Mouse (Mus musculus) olfactory bulb, adult 2 months (tissue): Measurements from ENCODE around the gene Cnpy4. TPM values are rescaled to one million over a fixed set of nuclear protein-coding genes. Genes with fewer than 3 reads are reported as not detected.

Experiments used
- H3K27ac ChIP-seq: fragments of 200-500 bp; 2 replicates; pipeline ENCODE4 v1.5.1; 2012; ENCODE audit warnings: low read depth, low read length; ENCODE audit not compliant: insufficient read depth
- H3K4me1 ChIP-seq: fragments of 200-500 bp; 2 replicates; pipeline ENCODE4 v1.6.1; 2012; ENCODE audit warnings: low read length; ENCODE audit not compliant: control insufficient read depth, insufficient read depth
- H3K4me3 ChIP-seq: fragments of 200-500 bp; 2 replicates; pipeline ENCODE4 v1.5.1; 2012; ENCODE audit warnings: mild to moderate bottlenecking, low read depth, low read length, moderate library complexity; ENCODE audit not compliant: insufficient read depth
- CTCF ChIP-seq: fragments of 200-500 bp; IDR thresholded peaks from 2 replicates; pipeline ENCODE4 v1.5.1; 2012; ENCODE audit warnings: low read depth, mild to moderate bottlenecking, low read length, moderate library complexity; ENCODE audit not compliant: insufficient read depth
- POLR2A ChIP-seq: fragments of 200-500 bp; IDR thresholded peaks from 2 replicates; pipeline ENCODE4 v1.6.1; 2012; ENCODE audit warnings: mild to moderate bottlenecking, low read depth, low read length, moderate library complexity; ENCODE audit not compliant: insufficient read depth
- WGBS: fragments of 180-500 bp; shearing (Covaris S2); methylation state at CpG from one replicate; pipeline ENCODE4 v1.1.7; 2018; 5-methylcytosine and 5-hydroxymethylcytosine counted together
- polyA plus RNA-seq: library from polyadenylated mRNA; stranded (reverse); fragments of >200 nt; gene quantifications from 2 replicates; pipeline ENCODE4 v1.2.4, GENCODE M21; 2012; ENCODE audit warnings: low replicate concordance; ENCODE audit not compliant: missing spikeins, insufficient read depth, insufficient read length

Cnpy4 gene
- polyA plus RNA-seq, 1 experiment: 309 TPM

GRCm38 (mm10) chr5:138225700-138226099, 38.4 kb downstream of the Cnpy4 start, which contains the start of gene Nxpe5:
Gene Nxpe5 (plus strand): TSS chr5:138225898.
- Histone ChIP-seq H3K27ac (no peak within 1 kb of the TSS), H3K4me3 (no peak within 1 kb of the TSS), H3K4me1 (no peaks in the 10 kb centered on the region)
- 61% methylated on average over 2 of the region's 2 CpGs for whole genome bisulfite sequencing
- TF ChIP-seq POLR2A (no peak), CTCF (no peak)

- TF ChIP-seq CTCF: no peak
- no peak for TF ChIP-seq POLR2A
- Histone ChIP-seq H3K4me1 (no peaks in the 10 kb centered on the region), H3K4me3 (no peak overlapping the region), H3K27ac (no peak overlapping the region)
- 76% methylated on average over 4 of the region's 4 CpGs for WGBS
These were observed 39.2 kb downstream of the Cnpy4 start for GRCm38 (mm10) chr5:138226491-138226890.

GRCm38 (mm10) chr5:138227367-138227766, 40.1 kb downstream of the Cnpy4 start:
- H3K27ac ChIP-seq: no peak overlapping the region
- H3K4me1 ChIP-seq: no peaks in the 10 kb centered on the region
- WGBS: 73% methylated on average over 2 of the region's 2 CpGs
- TF ChIP-seq CTCF (no peak), POLR2A (no peak)
- H3K4me3 ChIP-seq: no peak overlapping the region

- TF ChIP-seq POLR2A (no peak), CTCF (no peak)
- WGBS: 54% methylated on average over 3 of the region's 3 CpGs
- no peaks in the 10 kb centered on the region for H3K4me1 ChIP-seq
- H3K4me3 ChIP-seq: no peak overlapping the region
- no peak overlapping the region for H3K27ac ChIP-seq
These were observed 40.7 kb downstream of the Cnpy4 start for GRCm38 (mm10) chr5:138228026-138228425.

- 91% methylated on average over 3 of the region's 3 CpGs for WGBS
- TF ChIP-seq POLR2A (no peak), CTCF (no peak)
- Histone ChIP-seq H3K27ac (no peak overlapping the region), H3K4me1 (no peaks in the 10 kb centered on the region), H3K4me3 (no peak overlapping the region)
These were observed 42.2 kb downstream of the Cnpy4 start for GRCm38 (mm10) chr5:138229511-138229910.

- no peaks in the 10 kb centered on the region for H3K4me1 ChIP-seq
- no peak overlapping the region for H3K4me3 ChIP-seq
- 94% methylated on average over 2 of the region's 2 CpGs for WGBS
- H3K27ac ChIP-seq: no peak overlapping the region
- TF ChIP-seq POLR2A: no peak
- TF ChIP-seq CTCF: no peak
These were observed 46.5 kb downstream of the Cnpy4 start for GRCm38 (mm10) chr5:138233778-138234177.

- H3K4me1 ChIP-seq: no peaks in the 10 kb centered on the region
- TF ChIP-seq POLR2A (no peak), CTCF (no peak)
- H3K4me3 ChIP-seq: no peak overlapping the region
- no peak overlapping the region for H3K27ac ChIP-seq
These were observed 46.9 kb downstream of the Cnpy4 start for GRCm38 (mm10) chr5:138234224-138234623.

- Histone ChIP-seq H3K4me1 (no peaks in the 10 kb centered on the region), H3K4me3 (no peak overlapping the region), H3K27ac (no peak overlapping the region)
- TF ChIP-seq POLR2A (no peak), CTCF (no peak)
- WGBS: 38% methylated on average over 2 of the region's 2 CpGs
These were observed 54.2 kb downstream of the Cnpy4 start for GRCm38 (mm10) chr5:138241511-138241910.

Other genes starting within 250 kb of the Cnpy4 start
- not detected in 2 replicates for gene Gjc3, start 224.4 kb upstream of the Cnpy4 start, polyA plus RNA-seq
- gene Azgp1, start 206.0 kb upstream of the Cnpy4 start, polyA plus RNA-seq: not detected in 2 replicates
- gene Smok3a, start 166.2 kb upstream of the Cnpy4 start, polyA plus RNA-seq: not detected in 2 replicates
- gene Smok3b, start 166.1 kb upstream of the Cnpy4 start, polyA plus RNA-seq: not detected in 2 replicates
- gene Smok3c, start 134.3 kb upstream of the Cnpy4 start, polyA plus RNA-seq: not detected in 2 replicates
- not detected in 2 replicates for gene Zkscan1, start 102.4 kb upstream of the Cnpy4 start, polyA plus RNA-seq
- not detected in 2 replicates for gene Zscan21, start 70.6 kb upstream of the Cnpy4 start, polyA plus RNA-seq
- gene Zfp113, start 31.7 kb upstream of the Cnpy4 start, polyA plus RNA-seq: not detected in 2 replicates
- not detected in 2 replicates for gene Cops6, start 26.4 kb upstream of the Cnpy4 start, polyA plus RNA-seq
- not detected in 2 replicates for gene Ap4m1, start 15.5 kb upstream of the Cnpy4 start, polyA plus RNA-seq
- not detected in 2 replicates for gene Mcm7, start 15.1 kb upstream of the Cnpy4 start, polyA plus RNA-seq
- gene Taf6, start within 50 bp of the Cnpy4 start, polyA plus RNA-seq: not detected in 2 replicates
- not detected in 2 replicates for gene Mblac1, start 6.8 kb downstream of the Cnpy4 start, polyA plus RNA-seq
- gene Nxpe5, start 38.4 kb downstream of the Cnpy4 start, polyA plus RNA-seq: not detected in 2 replicates
- gene Lamtor4, start 68.0 kb downstream of the Cnpy4 start, polyA plus RNA-seq: not detected in 2 replicates
- 185 TPM in 1 of 2 replicates, not detected in the other for gene BC037034, start 76.5 kb downstream of the Cnpy4 start, polyA plus RNA-seq
- gene Gal3st4, start 85.4 kb downstream of the Cnpy4 start, polyA plus RNA-seq: not detected in 2 replicates
- gene Gm43720, start 92.5 kb downstream of the Cnpy4 start, polyA plus RNA-seq: not detected in 2 replicates
- not detected in 2 replicates for gene Gpc2, start 92.5 kb downstream of the Cnpy4 start, polyA plus RNA-seq
- not detected in 2 replicates for gene Stag3, start 92.8 kb downstream of the Cnpy4 start, polyA plus RNA-seq
- gene Pvrig, start 154.5 kb downstream of the Cnpy4 start, polyA plus RNA-seq: not detected in 2 replicates